Mouse (Mus musculus): ENCODE data around the gene Kras. TPM values are rescaled to one million over a fixed set of nuclear protein-coding genes. Genes with fewer than 3 reads are reported as not detected.

Gene Kras
- total RNA-seq, 2 experiments from 2014 or later, result 49.2 to 50.5 TPM

- DNase-seq, result no peak
Measured at GRCm38 (mm10) chr6:145187093-145188088, 62.6 kb downstream of the Kras start.

DNA sequence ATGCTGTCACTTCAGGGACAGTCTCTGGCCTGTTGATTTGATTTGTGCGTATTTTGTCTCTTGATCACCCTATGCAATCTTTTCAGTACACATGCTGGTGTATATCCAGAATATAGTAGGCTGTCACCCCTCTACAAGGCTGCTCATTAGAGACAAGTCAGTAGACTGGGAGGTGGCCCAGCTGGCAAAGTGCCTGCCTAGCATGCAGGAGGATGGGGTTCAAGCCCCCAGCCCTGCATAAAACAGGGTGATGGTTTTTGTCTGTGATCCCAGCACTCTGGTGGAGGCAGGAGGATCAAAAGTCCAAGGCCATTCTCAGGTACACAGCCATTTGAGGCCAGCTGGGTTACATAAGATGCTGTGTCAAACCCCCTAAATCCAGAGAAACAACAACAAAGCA is 63.9 kb downstream of the Kras start:
- DNase-seq, result no peak

DNA sequence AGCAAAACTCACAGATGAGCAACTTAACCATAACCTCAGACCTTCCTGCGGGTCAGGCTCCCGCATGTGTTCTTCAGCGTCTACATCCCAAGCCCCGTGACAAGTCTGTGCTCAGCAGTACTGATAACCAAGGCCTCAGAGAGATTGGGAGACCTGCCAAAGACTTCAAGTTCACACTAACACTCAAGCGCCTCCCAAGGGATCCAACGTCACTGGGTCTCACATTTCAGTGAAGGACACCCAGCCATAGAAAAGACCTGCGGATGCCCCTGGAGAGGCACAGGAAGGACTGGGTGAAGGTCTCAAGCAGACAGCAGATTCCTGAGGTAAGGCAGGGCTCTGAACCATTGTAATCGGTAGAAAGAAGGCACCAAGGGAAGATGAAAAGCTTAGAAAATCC is 68.0 kb downstream of the Kras start:
- peak; percentile 75 for DNase-seq

GRCm38 (mm10) chr6:145179665-145180064 is 70.4 kb downstream of the Kras start:
- peak; percentile 80 for DNase-seq

DNA sequence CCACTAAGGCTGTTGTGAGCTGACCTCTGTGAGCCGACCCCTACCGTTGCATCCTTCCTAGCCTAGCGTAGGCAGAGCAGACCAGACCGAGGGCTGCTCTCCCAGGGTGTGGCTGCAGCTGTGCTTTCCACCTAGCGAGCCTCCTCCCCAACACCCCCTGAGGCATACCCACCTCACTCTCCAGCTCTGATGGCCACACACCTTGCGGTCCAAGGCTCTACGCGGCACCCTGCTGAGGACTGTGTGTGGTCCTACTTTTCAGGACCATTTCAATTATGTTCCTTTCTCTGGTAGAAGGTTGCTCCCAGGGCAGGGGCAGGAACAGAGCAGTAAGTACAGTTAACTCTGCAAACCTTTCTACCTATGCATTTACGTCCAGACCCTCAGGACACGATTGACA is 73.6 kb downstream of the Kras start:
- no peak for DNase-seq

- peak; percentile 37 for DNase-seq
Measured at GRCm38 (mm10) chr6:145175571-145175981, 74.5 kb downstream of the Kras start.

DNA sequence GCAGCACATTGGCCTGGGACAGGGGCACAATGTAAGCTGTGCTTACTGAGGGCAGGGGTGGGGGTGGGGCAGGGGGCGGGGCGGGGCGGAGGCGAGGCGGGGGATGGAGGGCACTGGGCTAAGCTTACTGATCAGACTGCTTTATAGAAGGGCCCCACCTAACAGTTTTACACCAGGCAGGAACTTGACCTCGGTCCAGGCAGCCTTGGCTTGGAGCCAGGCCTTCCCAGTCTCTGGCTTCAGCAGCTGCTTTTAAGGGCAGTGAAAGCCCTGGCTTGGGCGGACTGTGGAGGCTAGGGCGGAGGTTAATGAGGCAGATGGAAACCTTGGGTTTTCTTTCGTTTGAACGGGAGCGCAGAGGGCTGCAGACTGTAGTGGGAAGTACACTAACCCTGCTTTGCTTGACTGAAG is 76.3 kb downstream of the Kras start:
- peak; percentile 95 for DNase-seq

DNA sequence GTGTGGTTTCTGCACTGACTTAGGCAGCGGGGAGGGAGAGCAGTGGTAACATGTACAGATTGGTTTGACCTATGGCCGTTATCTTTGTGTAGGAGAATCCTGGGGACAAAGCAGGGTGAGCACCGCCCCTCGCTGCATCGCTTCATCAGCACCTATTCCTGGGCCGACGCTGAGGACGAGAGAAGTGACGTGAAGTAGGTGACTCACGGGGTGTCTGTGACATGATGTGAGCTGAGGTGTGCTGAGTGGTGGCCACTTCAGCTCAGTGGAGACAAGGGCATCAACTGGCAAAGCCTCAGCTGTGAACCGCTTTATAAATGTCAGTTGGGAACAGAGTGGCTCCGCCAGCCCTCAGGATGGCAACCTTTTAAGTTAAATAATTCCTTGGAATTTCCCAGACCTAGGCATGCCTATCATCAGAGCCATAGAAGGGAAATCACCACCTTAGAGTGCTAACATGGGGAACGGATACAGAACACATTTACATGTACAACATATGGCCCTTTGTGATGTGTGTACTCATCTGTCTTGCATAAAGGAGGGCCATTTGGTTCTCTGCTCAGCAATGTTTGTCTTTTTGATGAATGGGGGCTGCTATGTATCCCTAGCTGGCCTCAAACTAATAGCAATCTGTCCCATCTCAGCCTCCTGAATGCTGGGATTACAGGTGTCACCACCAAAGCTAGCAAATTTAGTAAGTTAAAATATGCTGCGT is 78.0 kb downstream of the Kras start:
- DNase-seq, result peak; percentile 49

Other genes with a start within 250 kb of the Kras start
- gene Bcat1, start 174.1 kb downstream of the Kras start, total RNA-seq (2021), result 1 to 10 TPM; 2.4 to 2.9 TPM
- 1 to 10 TPM; 1.2 to 2.0 TPM for gene Lrmp, start 134.6 kb downstream of the Kras start, total RNA-seq (2021)
- 1 to 10 TPM in 1 of 2 experiments, under 1 TPM in 1; 0.74 to 1.0 TPM for gene Casc1, start 39.2 kb downstream of the Kras start, total RNA-seq (2021)
- gene Etfrf1, start 39.1 kb downstream of the Kras start, total RNA-seq (2021), result 10 to 100 TPM; 58.8 to 60.8 TPM

Data from heart, postnatal 4 days (tissue).